Mouse (Mus musculus) heart, postnatal 25 days (tissue): Measurements from ENCODE around the gene Ttc3. TPM values are rescaled to one million over a fixed set of nuclear protein-coding genes. Genes with fewer than 3 reads are reported as not detected.
A peak's percentile ranks its signal among the peaks of the same experiment; 100 is the strongest.

ENCODE experiments used
- DNase-seq: peaks from one replicate; pipeline ENCODE4 v3.0.0; 2022; ENCODE audit warnings: low spot score
- intact Hi-C: fragments of 180-260 bp; cut with DNase I; formaldehyde crosslinking; loops from one replicate; pipeline ENCODE4 v1.15.1; 2025
- total RNA-seq, 2 experiments: library from RNA; stranded (reverse); gene quantifications; 2 replicates each; pipeline ENCODE4 v1.2.3; 2021

Ttc3 gene
- total RNA-seq, 2 experiments from 2014 or later: 78.6 to 82.9 TPM

GRCm38 (mm10) chr16:94356776-94357494, 13.5 kb upstream of the Ttc3 start:
- no peak for DNase-seq
- intact Hi-C loops: no loop called here

- intact Hi-C loops: no loop called here
- no peak for DNase-seq
Observed at GRCm38 (mm10) chr16:94358091-94358490, 12.3 kb upstream of the Ttc3 start.

- intact Hi-C loops: no loop called here
Observed at GRCm38 (mm10) chr16:94360578-94361350, 9.7 kb upstream of the Ttc3 start.

GRCm38 (mm10) chr16:94362174-94362873, 8.1 kb upstream of the Ttc3 start:
- intact Hi-C loops: no loop called here
- DNase-seq: peak; percentile 48

More at GRCm38 (mm10) chr16:94360578-94361350, 9.7 kb upstream of the Ttc3 start:
- no peak for DNase-seq

- no peak for DNase-seq
- intact Hi-C loops: no loop called here
Observed at GRCm38 (mm10) chr16:94363814-94364213, 6.6 kb upstream of the Ttc3 start.

- intact Hi-C loops: loop anchor here (5.0 kb wide), 1 partner anchor 53 kb away; the partner anchor contains the start of gene Hlcs
- no peak for DNase-seq
Observed at GRCm38 (mm10) chr16:94365435-94365834, 5.0 kb upstream of the Ttc3 start.

GRCm38 (mm10) chr16:94369596-94370172, 734 bp upstream of the Ttc3 start:
- intact Hi-C loops: loop anchor here (5.0 to 10.0 kb wide), 2 partner anchors 57 to 195 kb away; partner anchors contain the start of gene Hlcs
- DNase-seq: no peak

- DNase-seq: no peak
- intact Hi-C loops: loop anchor here (10.0 kb wide), 1 partner anchor 194 kb away; no protein-coding TSS in a partner anchor
Observed at GRCm38 (mm10) chr16:94370915-94371300, 490 bp downstream of the Ttc3 start.

GRCm38 (mm10) chr16:94371301-94371931, 998 bp downstream of the Ttc3 start, which contains the start of gene Pigp:
Pigp (minus strand) TSS chr16:94371842.
- intact Hi-C loops: loop anchor here (10.0 kb wide), 1 partner anchor 193 kb away; no protein-coding TSS in a partner anchor
- DNase-seq: peak; percentile 25

GRCm38 (mm10) chr16:94379386-94379785, 9.0 kb downstream of the Ttc3 start:
- intact Hi-C loops: loop anchor here (10.0 kb wide), 1 partner anchor 185 kb away; no protein-coding TSS in a partner anchor

GRCm38 (mm10) chr16:94383277-94383676, 12.9 kb downstream of the Ttc3 start:
- intact Hi-C loops: no loop called here
- no peak for DNase-seq

More at GRCm38 (mm10) chr16:94379386-94379785, 9.0 kb downstream of the Ttc3 start:
- no peak for DNase-seq

- intact Hi-C loops: no loop called here
- no peak for DNase-seq
Observed at GRCm38 (mm10) chr16:94387690-94388089, 17.3 kb downstream of the Ttc3 start.

GRCm38 (mm10) chr16:94392299-94392698, 21.9 kb downstream of the Ttc3 start:
- intact Hi-C loops: no loop called here
- DNase-seq: no peak

GRCm38 (mm10) chr16:94395051-94395450, 24.6 kb downstream of the Ttc3 start:
- intact Hi-C loops: no loop called here
- no peak for DNase-seq

- intact Hi-C loops: no loop called here
Observed at GRCm38 (mm10) chr16:94396641-94397040, 26.2 kb downstream of the Ttc3 start.

GRCm38 (mm10) chr16:94399141-94399540, 28.7 kb downstream of the Ttc3 start:
- intact Hi-C loops: no loop called here
- DNase-seq: no peak

More at GRCm38 (mm10) chr16:94396641-94397040, 26.2 kb downstream of the Ttc3 start:
- DNase-seq: no peak

GRCm38 (mm10) chr16:94401636-94402035, 31.2 kb downstream of the Ttc3 start:
- no peak for DNase-seq

GRCm38 (mm10) chr16:94402185-94402584, 31.8 kb downstream of the Ttc3 start:
- DNase-seq: no peak
- intact Hi-C loops: no loop called here

More at GRCm38 (mm10) chr16:94401636-94402035, 31.2 kb downstream of the Ttc3 start:
- intact Hi-C loops: no loop called here

GRCm38 (mm10) chr16:94411287-94411686, 40.9 kb downstream of the Ttc3 start:
- DNase-seq: no peak
- intact Hi-C loops: no loop called here
